Mouse (Mus musculus) frontal cortex, adult 2 months (tissue): ENCODE data around the gene 1600014C23Rik. TPM values are rescaled to one million over a fixed set of nuclear protein-coding genes. Genes with fewer than 3 reads are reported as not detected.

ENCODE experiments used
- DNase-seq, 2 experiments: peaks; one replicate each; pipeline ENCODE4 v3.0.0; 2022; ENCODE audit warnings: low spot score in 1 of 2; ENCODE audit errors: extremely low spot score in 1 of 2
- polyA plus RNA-seq: library from polyadenylated mRNA; depleted of rRNA; stranded (reverse); fragments of >200 nt; gene quantifications from 2 replicates; pipeline ENCODE4 v1.2.3, GENCODE M21; 2012

1600014C23Rik gene
- polyA plus RNA-seq, 1 experiment: 0.22 TPM

- DNase-seq: peak; percentile 49 to 78
These were observed 20.7 kb upstream of the 1600014C23Rik start for GRCm38 (mm10) chr17:45754186-45754862.

- no peak for DNase-seq
These were observed 19.0 kb upstream of the 1600014C23Rik start for GRCm38 (mm10) chr17:45752678-45753077.

GRCm38 (mm10) chr17:45752053-45752452 is 18.4 kb upstream of the 1600014C23Rik start:
- no peak for DNase-seq

GRCm38 (mm10) chr17:45751359-45751758 is 17.7 kb upstream of the 1600014C23Rik start:
- DNase-seq: no peak

- DNase-seq: no peak
These were observed 15.5 kb upstream of the 1600014C23Rik start for GRCm38 (mm10) chr17:45749100-45749499.

- DNase-seq: peak in 1 of 2 experiments; percentile 68
These were observed 14.5 kb upstream of the 1600014C23Rik start for GRCm38 (mm10) chr17:45747858-45748785.

GRCm38 (mm10) chr17:45747293-45747692 is 13.6 kb upstream of the 1600014C23Rik start:
- DNase-seq: no peak

GRCm38 (mm10) chr17:45746755-45747154 is 13.1 kb upstream of the 1600014C23Rik start:
- no peak for DNase-seq

GRCm38 (mm10) chr17:45745629-45746028 is 12.0 kb upstream of the 1600014C23Rik start:
- no peak for DNase-seq

GRCm38 (mm10) chr17:45742371-45743147 is 8.9 kb upstream of the 1600014C23Rik start:
- DNase-seq: no peak

GRCm38 (mm10) chr17:45737078-45737601 is 3.5 kb upstream of the 1600014C23Rik start:
- DNase-seq: no peak

- DNase-seq: peak; percentile 76 to 91
These were observed 2.9 kb upstream of the 1600014C23Rik start for GRCm38 (mm10) chr17:45736311-45737077.

GRCm38 (mm10) chr17:45735382-45736310 is 2.0 kb upstream of the 1600014C23Rik start:
- DNase-seq: peak; percentile 53 to 95

GRCm38 (mm10) chr17:45734881-45735280 is 1.2 kb upstream of the 1600014C23Rik start:
- DNase-seq: no peak

- no peak for DNase-seq
These were observed 689 bp upstream of the 1600014C23Rik start for GRCm38 (mm10) chr17:45734333-45734732.

GRCm38 (mm10) chr17:45733038-45733734 is 458 bp downstream of the 1600014C23Rik start:
- DNase-seq: peak in 1 of 2 experiments; percentile 32

GRCm38 (mm10) chr17:45731172-45731864 is 2.3 kb downstream of the 1600014C23Rik start:
- peak; percentile 75 to 98 for DNase-seq
